Mouse (Mus musculus) embryonic facial prominence, embryonic 13.5 days (tissue): ENCODE results near the gene Stfa2l1. TPM values are rescaled to one million over a fixed set of nuclear protein-coding genes. Genes with fewer than 3 reads are reported as not detected.
"Not testable (repeated sequence)": the region's sequence is repeated elsewhere in the genome, so short reads cannot be mapped to it uniquely, and the experiment has no call there.

ENCODE experiments used
- ATAC-seq: fragments of 200-750 bp; cut with Nextera tagmentation; 2 replicates; pipeline ENCODE4 v1.8.0; 2017; ENCODE audit warnings: low read depth; ENCODE audit not compliant: insufficient number of reproducible peaks, insufficient read depth, low FRiP score, low TSS enrichment
- H3K27ac ChIP-seq: fragments of 300-500 bp; sonication (generic); 2 replicates; pipeline ENCODE4 v1.5.1; 2015; ENCODE audit warnings: moderate library complexity, mild to moderate bottlenecking, inconsistent platforms
- H3K27me3 ChIP-seq: fragments of 300-500 bp; sonication (generic); 2 replicates; pipeline ENCODE4 v1.6.1; 2015; ENCODE audit warnings: mild to moderate bottlenecking, inconsistent platforms
- H3K36me3 ChIP-seq: fragments of 300-500 bp; sonication (generic); 2 replicates; pipeline ENCODE4 v1.6.1; 2015; ENCODE audit warnings: mild to moderate bottlenecking, inconsistent platforms
- H3K4me1 ChIP-seq: fragments of 300-500 bp; sonication (generic); 2 replicates; pipeline ENCODE4 v1.6.1; 2015; ENCODE audit warnings: inconsistent platforms
- H3K4me2 ChIP-seq: fragments of 300-500 bp; sonication (generic); 2 replicates; pipeline ENCODE4 v1.6.1; 2015; ENCODE audit warnings: moderate library complexity, mild to moderate bottlenecking, inconsistent platforms
- H3K4me3 ChIP-seq: fragments of 300-500 bp; sonication (generic); 2 replicates; pipeline ENCODE4 v1.5.1; 2015; ENCODE audit warnings: mild to moderate bottlenecking, inconsistent platforms
- H3K9ac ChIP-seq: fragments of 300-500 bp; sonication (generic); 2 replicates; pipeline ENCODE4 v1.6.1; 2015; ENCODE audit warnings: mild to moderate bottlenecking, inconsistent platforms
- H3K9me3 ChIP-seq: fragments of 300-500 bp; sonication (generic); 2 replicates; pipeline ENCODE4 v1.6.1; 2016; ENCODE audit warnings: inconsistent platforms
- WGBS: fragments of 180-500 bp; shearing (Covaris S2); methylation state at CpG from one replicate; pipeline ENCODE4 v1.1.7; 2015; ENCODE audit warnings: mixed read lengths; 5-methylcytosine and 5-hydroxymethylcytosine counted together
- polyA plus RNA-seq: library from polyadenylated mRNA; unstranded; fragments of >200 nt; fragmentation: Nextera tagmentation; extraction: Ambion mirVana; gene quantifications from 2 replicates; pipeline ENCODE4 v1.2.1, GENCODE M21; 2015

Gene Stfa2l1
- 1.0 TPM in 1 of 2 replicates, not detected in the other for polyA plus RNA-seq

DNA sequence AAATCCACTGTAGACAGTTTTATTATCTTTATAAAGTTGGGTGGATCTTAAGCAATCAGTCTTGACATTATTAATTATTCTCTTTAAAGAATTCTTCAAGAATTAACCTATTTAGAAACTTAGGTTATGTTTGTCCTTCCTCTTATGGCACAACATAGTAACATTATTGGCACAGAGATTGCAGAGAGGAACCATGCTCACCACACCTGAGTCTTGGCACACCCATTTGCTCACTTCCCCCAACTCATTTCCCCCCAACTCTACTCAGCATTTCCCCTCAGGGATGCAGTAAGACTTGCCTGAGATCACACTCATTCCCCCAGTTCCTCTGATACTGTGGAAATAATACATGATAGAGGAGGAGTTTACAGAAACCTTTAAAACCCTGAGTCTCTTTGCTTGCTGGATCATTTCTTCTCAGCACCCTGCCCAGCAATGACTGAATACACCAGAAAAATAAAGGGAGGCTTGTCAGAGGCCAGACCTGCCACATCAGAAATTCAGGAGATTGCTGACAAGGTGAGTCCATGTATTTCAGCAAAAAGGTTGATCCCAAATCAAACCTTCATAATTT lies at the start of gene Stfa2l1:
Gene Stfa2l1, plus strand, starts transcription at position 410 of the 574 bp plus-strand sequence.
- Histone ChIP-seq H3K9ac (no peak within 1 kb of the TSS), H3K36me3 (no peaks in the 10 kb centered on the region), H3K4me3 (no peak within 1 kb of the TSS), H3K4me1 (no peaks in the 10 kb centered on the region), H3K27ac (no peak within 1 kb of the TSS), H3K9me3 (no peaks in the 10 kb centered on the region), H3K27me3 (no peaks in the 10 kb centered on the region), H3K4me2 (no peak within 1 kb of the TSS)
- no peak for ATAC-seq

DNA sequence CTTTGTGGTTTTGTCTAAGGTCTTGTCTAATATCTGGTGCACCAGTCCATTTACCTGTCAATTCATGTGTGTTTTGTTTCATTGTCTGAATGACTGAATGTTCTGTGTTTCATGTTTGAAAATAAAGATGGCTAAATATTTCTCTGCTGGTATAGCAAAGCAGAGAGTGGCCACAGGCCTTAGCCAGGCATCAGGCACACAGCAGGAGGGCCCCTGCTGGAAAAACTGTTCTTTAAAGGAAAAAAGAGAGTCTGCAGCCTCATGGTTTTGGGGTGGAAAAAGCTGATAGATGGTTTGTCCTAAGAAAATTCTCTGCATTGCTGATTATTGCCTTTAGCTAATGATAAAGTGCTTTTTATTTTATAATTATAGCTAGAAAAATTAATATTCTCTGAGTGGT lies 45.1 kb upstream of the Stfa2l1 start:
- ATAC-seq, H3K27ac ChIP-seq, H3K4me3 ChIP-seq, H3K36me3 ChIP-seq, H3K4me2 ChIP-seq, H3K4me1 ChIP-seq, H3K9me3 ChIP-seq, H3K27me3 ChIP-seq, H3K9ac ChIP-seq: not testable (repeated sequence)

DNA sequence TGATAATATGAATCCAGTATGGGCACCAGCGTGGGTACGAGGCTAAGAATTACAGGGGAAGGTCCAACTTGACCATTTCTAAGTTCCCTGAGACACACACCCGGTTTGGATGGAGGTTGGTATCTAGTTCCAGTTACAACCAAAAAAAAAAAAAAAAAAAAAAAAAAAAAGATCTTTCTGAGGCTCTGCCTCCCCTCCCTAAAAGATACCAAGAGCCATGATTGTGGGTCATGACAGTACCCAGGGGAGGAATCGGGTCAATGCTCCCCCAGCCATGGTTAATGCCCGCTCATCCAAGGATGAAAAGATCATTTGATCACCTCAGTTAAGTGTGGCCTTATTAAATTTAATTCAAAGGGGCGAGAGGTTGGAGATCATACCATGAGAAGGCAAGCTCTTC lies 40.9 kb upstream of the Stfa2l1 start:
- not testable (repeated sequence) for H3K9me3 ChIP-seq, ATAC-seq

DNA sequence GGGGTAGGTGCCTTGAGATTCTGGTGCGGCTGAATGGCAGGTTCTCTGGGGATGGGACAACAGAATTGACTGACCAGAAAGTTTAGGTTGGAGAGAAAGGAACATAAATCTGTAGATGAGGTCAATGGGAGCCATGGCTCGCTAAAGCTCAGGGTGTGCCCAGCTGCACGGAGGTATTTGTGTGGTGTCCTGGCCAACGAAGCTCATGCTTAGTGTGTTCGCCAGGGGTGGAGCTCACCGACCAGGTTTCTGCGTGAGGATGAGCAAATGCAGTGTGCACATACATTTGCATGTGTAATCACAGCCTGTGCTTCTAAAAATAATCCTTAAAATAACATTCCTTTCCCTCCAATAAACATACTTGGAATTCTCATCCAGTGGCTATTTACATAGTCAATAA lies 28.5 kb upstream of the Stfa2l1 start:
- Histone ChIP-seq H3K36me3 (no peaks in the 10 kb centered on the region), H3K27ac (no peak overlapping the region), H3K4me1 (no peaks in the 10 kb centered on the region), H3K9me3 (no peaks in the 10 kb centered on the region), H3K9ac (no peak overlapping the region), H3K4me2 (no peak overlapping the region), H3K4me3 (no peak overlapping the region), H3K27me3 (no peaks in the 10 kb centered on the region)
- 92% methylated on average over 7 of the region's 7 CpGs for WGBS
- ATAC-seq = no peak

More for the DNA sequence above, 40.9 kb upstream of the Stfa2l1 start:
- not testable (repeated sequence) for H3K4me1 ChIP-seq, H3K27me3 ChIP-seq, H3K4me2 ChIP-seq, H3K9ac ChIP-seq, H3K4me3 ChIP-seq, H3K36me3 ChIP-seq, H3K27ac ChIP-seq
- 90% methylated on average over 6 of the region's 6 CpGs for WGBS

DNA sequence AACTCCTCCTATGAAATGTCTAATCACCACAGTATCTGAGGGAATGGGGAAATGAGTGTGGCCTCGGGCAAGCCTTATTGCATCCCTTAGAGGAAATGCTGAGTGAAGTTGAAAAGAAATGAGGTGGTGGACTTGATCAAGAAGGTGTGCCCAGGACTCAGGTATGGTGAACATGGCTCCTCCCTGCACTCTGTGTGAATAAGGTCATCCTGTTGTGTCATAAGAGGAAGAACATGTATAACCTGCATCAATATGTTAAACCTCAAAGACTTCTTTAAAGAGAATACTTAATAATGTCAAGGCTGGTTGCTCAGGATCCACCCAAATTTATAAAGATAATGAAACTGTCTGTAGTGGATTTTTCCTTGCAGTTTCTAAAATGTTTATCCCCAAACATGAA lies 25.5 kb upstream of the Stfa2l1 start, which contains the start of gene Csta1:
Gene Csta1, minus strand, starts transcription at position 101 of the 400 bp plus-strand sequence.
- Histone ChIP-seq H3K27me3 (no peaks in the 10 kb centered on the region), H3K9ac (no peak within 1 kb of the TSS), H3K27ac (no peak within 1 kb of the TSS), H3K4me3 (no peak within 1 kb of the TSS), H3K36me3 (no peaks in the 10 kb centered on the region), H3K9me3 (no peaks in the 10 kb centered on the region), H3K4me1 (no peaks in the 10 kb centered on the region), H3K4me2 (no peak within 1 kb of the TSS)
- 80% methylated on average over 1 of the region's 1 CpGs for WGBS
- no peak for ATAC-seq

DNA sequence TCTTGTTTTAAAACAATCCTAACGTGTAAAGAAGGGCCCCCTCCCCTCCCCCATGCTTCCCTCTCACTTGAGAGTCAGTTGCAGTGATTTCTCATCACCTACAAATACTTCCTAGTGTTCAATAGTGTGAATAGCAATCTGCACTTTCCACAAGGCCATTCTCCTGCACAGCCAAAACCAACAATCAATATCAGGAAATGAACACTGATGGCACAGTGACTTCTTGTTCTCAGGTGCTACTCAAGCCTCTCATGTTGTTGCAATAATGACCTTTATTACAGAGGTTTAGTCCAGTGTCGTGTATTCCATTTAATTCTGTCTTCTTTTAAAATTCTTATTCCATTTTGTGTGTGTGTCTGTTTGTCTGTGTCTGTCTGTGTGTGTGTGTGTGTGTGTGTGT lies 18.4 kb upstream of the Stfa2l1 start:
- 81% methylated on average over 2 of the region's 2 CpGs for WGBS
- no peak overlapping the region for H3K4me2 ChIP-seq
- H3K36me3 ChIP-seq = no peaks in the 10 kb centered on the region
- ATAC-seq = no peak
- no peaks in the 10 kb centered on the region for H3K4me1 ChIP-seq
- no peak overlapping the region for H3K27ac ChIP-seq
- no peaks in the 10 kb centered on the region for H3K27me3 ChIP-seq
- no peak overlapping the region for H3K9ac ChIP-seq
- no peaks in the 10 kb centered on the region for H3K9me3 ChIP-seq
- H3K4me3 ChIP-seq = no peak overlapping the region

DNA sequence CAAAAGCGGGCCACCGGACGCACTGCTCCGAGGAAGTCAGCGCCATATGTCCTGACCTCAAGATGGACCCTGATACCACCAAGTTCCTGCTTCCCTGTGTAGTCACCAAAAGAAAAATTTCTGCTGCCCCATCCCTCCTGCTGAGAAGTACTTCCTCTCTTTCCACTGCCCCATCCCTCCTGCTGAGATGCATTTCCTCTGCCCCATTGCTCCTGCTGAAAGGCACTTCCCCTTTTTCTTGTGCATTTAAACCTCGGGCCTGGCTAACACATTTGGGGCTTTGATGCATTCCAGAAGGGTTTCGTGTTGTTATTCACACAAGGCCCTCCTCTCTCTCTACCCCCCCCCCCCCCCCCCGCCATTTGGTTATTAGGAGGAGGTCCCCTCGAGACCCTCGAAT lies 11.2 kb downstream of the Stfa2l1 start:
- WGBS = 86% methylated on average over 9 of the region's 10 CpGs

DNA sequence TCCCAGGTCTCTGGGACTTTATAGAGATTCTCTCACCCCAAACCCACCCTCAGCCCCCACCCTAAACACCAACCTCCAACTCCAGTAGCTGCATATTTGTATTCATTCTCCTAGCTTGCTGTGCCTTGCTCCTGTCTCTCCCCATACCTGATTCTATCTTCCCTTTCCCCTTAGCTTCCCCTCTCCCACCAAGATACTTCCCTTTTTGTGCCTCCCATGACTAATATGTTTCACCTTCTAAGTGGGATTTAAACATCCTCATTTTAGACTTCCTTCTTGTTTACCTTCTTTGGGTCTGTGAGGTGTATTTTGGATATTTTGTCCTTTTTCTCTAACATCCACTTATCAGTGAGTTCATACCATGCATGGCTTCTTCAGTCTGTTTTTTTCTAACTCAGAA lies 19.5 kb downstream of the Stfa2l1 start:
- no peak overlapping the region for H3K4me3 ChIP-seq
- no peak for ATAC-seq
- no peak overlapping the region for H3K9ac ChIP-seq
- H3K27me3 ChIP-seq = no peaks in the 10 kb centered on the region
- H3K4me2 ChIP-seq = no peak overlapping the region
- H3K9me3 ChIP-seq = peaks cover 5% of the 10 kb centered on the region; the same call in 1 of the 2 replicates
- H3K4me1 ChIP-seq = no peaks in the 10 kb centered on the region
- H3K36me3 ChIP-seq = no peaks in the 10 kb centered on the region
- H3K27ac ChIP-seq = no peak overlapping the region

More for the DNA sequence above, 11.2 kb downstream of the Stfa2l1 start:
- not testable (repeated sequence) for H3K27ac ChIP-seq, ATAC-seq, H3K4me1 ChIP-seq, H3K4me3 ChIP-seq, H3K4me2 ChIP-seq, H3K27me3 ChIP-seq, H3K9ac ChIP-seq, H3K36me3 ChIP-seq, H3K9me3 ChIP-seq

DNA sequence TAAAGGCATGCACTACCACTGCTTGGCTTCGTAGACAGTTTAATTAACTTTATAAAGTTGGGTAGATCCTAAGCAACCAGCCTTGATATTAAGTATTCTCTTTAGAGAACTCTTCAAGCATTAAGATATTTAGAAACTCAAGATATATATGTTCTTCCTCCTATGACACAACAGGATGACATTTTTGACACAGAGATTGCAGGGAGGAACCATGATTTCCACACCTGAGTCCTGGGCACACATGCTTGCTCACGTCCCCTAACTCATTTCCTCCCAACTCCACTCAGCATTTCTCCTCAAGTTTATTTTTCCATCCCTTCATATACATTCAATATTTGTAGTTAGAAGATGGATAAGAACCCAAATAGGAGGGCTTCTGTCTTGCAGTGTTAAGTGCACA lies 23.3 kb downstream of the Stfa2l1 start:
- Histone ChIP-seq H3K9ac (no peak overlapping the region), H3K9me3 (peaks cover 2% of the 10 kb centered on the region; the same call in 1 of the 2 replicates), H3K4me1 (no peaks in the 10 kb centered on the region), H3K27ac (no peak overlapping the region), H3K4me2 (no peak overlapping the region), H3K36me3 (no peaks in the 10 kb centered on the region), H3K27me3 (no peaks in the 10 kb centered on the region), H3K4me3 (no peak overlapping the region)
- WGBS = 79% methylated on average over 2 of the region's 2 CpGs
- ATAC-seq = no peak

DNA sequence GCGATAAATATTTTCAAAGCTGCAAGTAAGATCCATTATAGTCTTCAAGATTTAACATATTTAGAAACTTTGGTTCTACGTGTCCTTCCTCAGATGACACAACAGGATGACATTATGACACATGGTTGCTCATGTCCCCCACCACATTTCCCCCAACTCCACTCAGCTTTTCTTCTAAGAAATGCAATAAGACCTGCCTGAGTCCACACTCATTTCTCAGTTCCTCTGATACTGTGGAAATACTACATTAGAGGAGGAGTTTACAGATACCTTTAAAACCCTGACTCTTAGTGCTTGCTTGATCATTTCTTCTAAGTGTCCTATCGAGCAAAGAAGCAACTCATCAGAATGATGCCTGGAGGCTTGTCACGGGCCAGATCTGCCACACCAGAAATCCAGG lies 27.3 kb downstream of the Stfa2l1 start, which contains the start of gene Gm5483:
Gene Gm5483, plus strand, starts transcription at position 301 of the 400 bp plus-strand sequence.
- not testable (repeated sequence) for H3K9ac ChIP-seq, H3K36me3 ChIP-seq, H3K9me3 ChIP-seq, H3K27me3 ChIP-seq, H3K27ac ChIP-seq, H3K4me1 ChIP-seq, ATAC-seq, H3K4me2 ChIP-seq, H3K4me3 ChIP-seq
- 78% methylated on average over 4 of the region's 4 CpGs for whole genome bisulfite sequencing

DNA sequence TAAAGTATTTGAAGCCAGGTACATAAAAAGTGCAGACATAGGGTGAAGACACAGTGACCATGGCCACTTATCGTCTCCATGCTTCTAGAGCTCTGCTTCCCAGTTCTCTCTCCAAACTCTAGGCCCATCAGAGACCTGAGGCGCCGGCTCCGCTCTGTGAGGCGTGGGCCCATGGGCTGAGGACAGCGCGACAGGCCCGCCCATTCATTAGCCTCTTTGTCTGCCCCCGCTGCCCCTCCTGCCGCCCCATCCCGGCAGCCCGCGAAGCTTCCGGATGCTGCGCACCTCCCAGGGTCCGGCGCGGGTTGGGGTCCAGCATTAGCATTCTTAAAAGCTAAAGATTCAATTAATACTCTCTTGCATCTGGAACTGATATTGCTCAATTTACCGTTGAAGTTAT lies 42.6 kb downstream of the Stfa2l1 start:
- no peak overlapping the region for H3K27ac ChIP-seq
- H3K9ac ChIP-seq = no peak overlapping the region
- ATAC-seq = no peak
- H3K4me2 ChIP-seq = peak overlapping the region; percentile 44
- H3K27me3 ChIP-seq = no peaks in the 10 kb centered on the region
- H3K4me3 ChIP-seq = no peak overlapping the region
- H3K36me3 ChIP-seq = no peaks in the 10 kb centered on the region
- no peaks in the 10 kb centered on the region for H3K4me1 ChIP-seq
- H3K9me3 ChIP-seq = no peaks in the 10 kb centered on the region
- 45% methylated on average over 19 of the region's 19 CpGs for WGBS

DNA sequence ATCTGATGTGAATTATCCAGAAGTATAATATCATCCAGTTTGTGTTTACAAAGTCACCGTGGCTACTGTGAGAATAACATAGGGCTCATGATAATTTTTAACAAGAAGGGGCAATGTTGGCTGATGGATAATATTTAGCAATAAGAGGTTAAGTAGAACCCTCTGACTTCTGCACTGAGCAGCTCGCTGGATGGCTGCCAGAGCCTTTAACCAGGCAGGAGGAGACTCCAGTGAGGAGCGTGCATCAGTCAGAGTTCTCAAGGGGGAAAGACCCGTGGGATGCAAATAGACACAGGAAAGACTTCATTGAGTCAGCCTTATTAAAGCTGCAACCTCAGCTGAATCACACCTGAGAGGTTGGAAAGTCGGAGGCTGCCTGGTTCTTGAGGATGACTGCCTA lies 47.2 kb downstream of the Stfa2l1 start:
- no peak for ATAC-seq

More for the DNA sequence above, 47.2 kb downstream of the Stfa2l1 start:
- H3K36me3 ChIP-seq = no peaks in the 10 kb centered on the region
- H3K9ac ChIP-seq = no peak overlapping the region
- no peaks in the 10 kb centered on the region for H3K27me3 ChIP-seq
- H3K27ac ChIP-seq = no peak overlapping the region
- no peaks in the 10 kb centered on the region for H3K9me3 ChIP-seq
- no peak overlapping the region for H3K4me3 ChIP-seq
- WGBS = 74% methylated on average over 5 of the region's 5 CpGs
- no peak overlapping the region for H3K4me2 ChIP-seq
- H3K4me1 ChIP-seq = no peaks in the 10 kb centered on the region
